Mouse (Mus musculus) heart, embryonic 12.5 days (tissue): Measurements from ENCODE around the gene Olfr1062. TPM values are rescaled to one million over a fixed set of nuclear protein-coding genes. Genes with fewer than 3 reads are reported as not detected.

ENCODE experiments used
- polyA plus RNA-seq: library from polyadenylated mRNA; unstranded; fragments of >200 nt; fragmentation: Nextera tagmentation; extraction: Ambion mirVana; gene quantifications from 2 replicates; pipeline ENCODE4 v1.2.1, GENCODE M21; 2016

Gene Olfr1062
- polyA plus RNA-seq, 1 experiment from 2014 or later: not detected

Other genes starting within 250 kb of the Olfr1062 start
- not detected in 2 replicates for gene Olfr1044, start 248.9 kb downstream of the Olfr1062 start, polyA plus RNA-seq
- not detected in 2 replicates for gene Olfr52, start 241.1 kb downstream of the Olfr1062 start, polyA plus RNA-seq
- gene Olfr1045, start 223.7 kb downstream of the Olfr1062 start, polyA plus RNA-seq: not detected in 2 replicates
- gene Olfr1046, start 207.4 kb downstream of the Olfr1062 start, polyA plus RNA-seq: not detected in 2 replicates
- not detected in 2 replicates for gene Olfr1047, start 195.3 kb downstream of the Olfr1062 start, polyA plus RNA-seq
- not detected in 2 replicates for gene Olfr1048, start 186.5 kb downstream of the Olfr1062 start, polyA plus RNA-seq
- not detected in 2 replicates for gene Olfr1049, start 168.4 kb downstream of the Olfr1062 start, polyA plus RNA-seq
- gene Olfr1051, start 147.7 kb downstream of the Olfr1062 start, polyA plus RNA-seq: not detected in 2 replicates
- not detected in 2 replicates for gene Olfr1052, start 134.3 kb downstream of the Olfr1062 start, polyA plus RNA-seq
- gene Olfr1053, start 111.5 kb downstream of the Olfr1062 start, polyA plus RNA-seq: not detected in 2 replicates
- gene Olfr1054, start 91.3 kb downstream of the Olfr1062 start, polyA plus RNA-seq: not detected in 2 replicates
- gene Olfr1055, start 76.5 kb downstream of the Olfr1062 start, polyA plus RNA-seq: not detected in 2 replicates
- not detected in 2 replicates for gene Olfr1056, start 64.3 kb downstream of the Olfr1062 start, polyA plus RNA-seq
- gene Olfr1057, start 48.4 kb downstream of the Olfr1062 start, polyA plus RNA-seq: not detected in 2 replicates
- not detected in 2 replicates for gene Olfr1058, start 38.2 kb downstream of the Olfr1062 start, polyA plus RNA-seq
- not detected in 2 replicates for gene Olfr1061, start 12.7 kb downstream of the Olfr1062 start, polyA plus RNA-seq
- gene Olfr1065, start 23.8 kb upstream of the Olfr1062 start, polyA plus RNA-seq: not detected in 2 replicates
- gene Olfr1066, start 29.5 kb upstream of the Olfr1062 start, polyA plus RNA-seq: not detected in 2 replicates
- gene Olfr228, start 60.6 kb upstream of the Olfr1062 start, polyA plus RNA-seq: not detected in 2 replicates
- gene Olfr1076, start 81.7 kb upstream of the Olfr1062 start, polyA plus RNA-seq: not detected in 2 replicates
- not detected in 2 replicates for gene Olfr1079, start 115.7 kb upstream of the Olfr1062 start, polyA plus RNA-seq
- gene Olfr1080, start 131.5 kb upstream of the Olfr1062 start, polyA plus RNA-seq: not detected in 2 replicates
- not detected in 2 replicates for gene Olfr1082, start 172.2 kb upstream of the Olfr1062 start, polyA plus RNA-seq
- gene Olfr1084, start 213.0 kb upstream of the Olfr1062 start, polyA plus RNA-seq: not detected in 2 replicates
- gene Olfr1085, start 235.3 kb upstream of the Olfr1062 start, polyA plus RNA-seq: not detected in 2 replicates